Mouse (Mus musculus) heart, embryonic 14.5 days (tissue): Measurements from ENCODE around the gene Gm42421. TPM values are rescaled to one million over a fixed set of nuclear protein-coding genes. Genes with fewer than 3 reads are reported as not detected.

Experiments used
- ATAC-seq: fragments of 200-750 bp; cut with Nextera tagmentation; 2 replicates; pipeline ENCODE4 v1.8.0; 2017; ENCODE audit warnings: low read depth, moderate TSS enrichment; ENCODE audit not compliant: insufficient number of reproducible peaks, insufficient read depth, low FRiP score
- H3K27ac ChIP-seq, 2 experiments: fragments of 200-500 bp in 1 of 2; fragments of 300-500 bp in 1 of 2; sonication (generic) in 1 of 2; replicated peaks in 1 of 2; 2 replicates each; pipeline ENCODE4 v1.5.1; 2012 to 2014; ENCODE audit warnings: low read depth in 2 of 2, low read length in 2 of 2, control low read depth in 1 of 2, mild to moderate bottlenecking in 1 of 2, mixed read lengths in 1 of 2; ENCODE audit not compliant: control insufficient read depth in 1 of 2, insufficient read depth in 1 of 2
- H3K27me3 ChIP-seq: fragments of 300-500 bp; sonication (generic); 2 replicates; pipeline ENCODE4 v1.6.1; 2014; ENCODE audit warnings: mild to moderate bottlenecking, low read length, control low read depth; ENCODE audit not compliant: control insufficient read depth, insufficient read depth
- H3K36me3 ChIP-seq: fragments of 300-500 bp; sonication (generic); 2 replicates; pipeline ENCODE4 v1.6.1; 2014; ENCODE audit warnings: mild to moderate bottlenecking, control low read depth, low read length, mixed read lengths; ENCODE audit not compliant: control insufficient read depth, insufficient read depth
- H3K4me1 ChIP-seq, 2 experiments: fragments of 200-500 bp in 1 of 2; fragments of 300-500 bp in 1 of 2; sonication (generic) in 1 of 2; 2 replicates each; pipeline ENCODE4 v1.6.1; 2012 to 2014; ENCODE audit warnings: low read length in 2 of 2, control low read depth in 1 of 2, mixed read lengths in 1 of 2; ENCODE audit not compliant: control insufficient read depth in 2 of 2, insufficient read depth in 2 of 2
- H3K4me2 ChIP-seq: fragments of 300-500 bp; sonication (generic); 2 replicates; pipeline ENCODE4 v1.6.1; 2014; ENCODE audit warnings: mild to moderate bottlenecking, low read length
- H3K4me3 ChIP-seq, 2 experiments: fragments of 200-500 bp in 1 of 2; fragments of 300-500 bp in 1 of 2; sonication (generic) in 1 of 2; 2 replicates each; pipeline ENCODE4 v1.5.1; 2012 to 2014; ENCODE audit warnings: low read length in 2 of 2, mild to moderate bottlenecking in 2 of 2, control low read depth in 1 of 2, low read depth in 1 of 2, moderate library complexity in 1 of 2; ENCODE audit not compliant: control insufficient read depth in 1 of 2, insufficient read depth in 1 of 2
- H3K9ac ChIP-seq: fragments of 300-500 bp; sonication (generic); 2 replicates; pipeline ENCODE4 v1.6.1; 2014; ENCODE audit warnings: mild to moderate bottlenecking, low read length
- H3K9me3 ChIP-seq: fragments of 300-500 bp; sonication (generic); 2 replicates; pipeline ENCODE4 v1.6.1; 2016; ENCODE audit warnings: low read length, control low read depth; ENCODE audit not compliant: control insufficient read depth
- WGBS: fragments of 180-500 bp; shearing (Covaris S2); extraction: QIAGEN DNeasy Blood & Tissue Kit; methylation state at CpG from one replicate; pipeline ENCODE4 v1.1.7; 2014; 5-methylcytosine and 5-hydroxymethylcytosine counted together
- polyA plus RNA-seq: library from polyadenylated mRNA; unstranded; fragments of >200 nt; fragmentation: Nextera tagmentation; extraction: Ambion mirVana; gene quantifications from 2 replicates; pipeline ENCODE4 v1.2.1, GENCODE M21; 2014

Gene Gm42421
- polyA plus RNA-seq, 1 experiment from 2014 or later = 0.70 TPM

GRCm38 (mm10) chr5:143924781-143925452, 3.1 kb upstream of the Gm42421 start:
- 67% methylated on average over 6 of the region's 6 CpGs for WGBS
- Histone ChIP-seq H3K4me1 (no peaks in the 10 kb centered on the region), H3K9ac (no peak overlapping the region), H3K4me2 (no peak overlapping the region), H3K4me3 (no peak overlapping the region), H3K27me3 (no peaks in the 10 kb centered on the region), H3K9me3 (no peaks in the 10 kb centered on the region), H3K27ac (no peak overlapping the region), H3K36me3 (peaks cover 94% of the 10 kb centered on the region)
- ATAC-seq = no peak

GRCm38 (mm10) chr5:143929291-143929690, 1.3 kb downstream of the Gm42421 start:
- H3K9ac ChIP-seq = no peak overlapping the region
- ATAC-seq = no peak
- H3K9me3 ChIP-seq = no peaks in the 10 kb centered on the region
- no peak overlapping the region for H3K27ac ChIP-seq
- H3K4me2 ChIP-seq = no peak overlapping the region
- no peaks in the 10 kb centered on the region for H3K4me1 ChIP-seq
- no peak overlapping the region for H3K4me3 ChIP-seq
- H3K36me3 ChIP-seq = peaks cover 75% of the 10 kb centered on the region
- H3K27me3 ChIP-seq = no peaks in the 10 kb centered on the region
- 91% methylated on average over 4 of the region's 4 CpGs for WGBS

- no peak overlapping the region for H3K9ac ChIP-seq
- no peak overlapping the region for H3K4me3 ChIP-seq
- H3K36me3 ChIP-seq = peaks cover 61% of the 10 kb centered on the region
- H3K4me2 ChIP-seq = no peak overlapping the region
- H3K4me1 ChIP-seq = no peaks in the 10 kb centered on the region
- H3K9me3 ChIP-seq = no peaks in the 10 kb centered on the region
- H3K27me3 ChIP-seq = no peaks in the 10 kb centered on the region
- 92% methylated on average over 12 of the region's 12 CpGs for WGBS
- ATAC-seq = no peak
- no peak overlapping the region for H3K27ac ChIP-seq
Measured at GRCm38 (mm10) chr5:143930656-143931055, 2.7 kb downstream of the Gm42421 start.

GRCm38 (mm10) chr5:143931863-143932580, 4.0 kb downstream of the Gm42421 start:
- Histone ChIP-seq H3K4me3 (no peak overlapping the region), H3K27ac (no peak overlapping the region), H3K4me1 (no peaks in the 10 kb centered on the region), H3K27me3 (no peaks in the 10 kb centered on the region), H3K9ac (no peak overlapping the region), H3K4me2 (no peak overlapping the region), H3K36me3 (peaks cover 48% of the 10 kb centered on the region), H3K9me3 (no peaks in the 10 kb centered on the region)
- 80% methylated on average over 6 of the region's 6 CpGs for WGBS
- no peak for ATAC-seq

- no peak within 1 kb of the TSS for H3K4me2 ChIP-seq
- no peak within 1 kb of the TSS for H3K4me3 ChIP-seq
- no peaks in the 10 kb centered on the region for H3K9me3 ChIP-seq
- 15% methylated on average over 8 of the region's 8 CpGs for WGBS
- ATAC-seq = no peak
- no peak within 1 kb of the TSS for H3K27ac ChIP-seq
- no peaks in the 10 kb centered on the region for H3K27me3 ChIP-seq
- H3K4me1 ChIP-seq = no peaks in the 10 kb centered on the region
- peaks cover 43% of the 10 kb centered on the region for H3K36me3 ChIP-seq
- H3K9ac ChIP-seq = no peak within 1 kb of the TSS
Measured at GRCm38 (mm10) chr5:143932831-143933230, 4.9 kb downstream of the Gm42421 start, which contains the start of gene Rsph10b. Gene Rsph10b, plus strand, starts transcription at chr5:143933035.

DNA sequence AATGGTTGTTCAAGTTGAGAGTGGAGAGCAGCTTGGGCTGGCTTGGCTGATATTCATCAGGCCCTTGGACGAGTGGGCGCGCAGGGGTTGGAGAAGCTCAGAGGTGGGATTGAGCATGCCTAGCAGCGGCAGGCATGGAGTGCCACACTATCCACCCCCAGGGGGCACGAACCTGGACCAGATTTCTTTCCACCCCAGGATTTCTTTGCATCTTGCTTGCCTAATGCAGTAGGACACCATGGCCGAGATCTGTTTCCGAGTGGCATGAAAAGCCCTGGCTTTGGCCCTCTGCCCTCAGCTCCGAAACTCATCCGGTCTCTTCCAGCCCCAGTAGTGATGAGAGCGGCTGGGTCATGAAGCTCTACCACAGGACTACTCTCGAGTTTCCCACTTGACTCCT, 5.4 kb downstream of the Gm42421 start:
- Histone ChIP-seq H3K27me3 (no peaks in the 10 kb centered on the region), H3K9me3 (no peaks in the 10 kb centered on the region), H3K27ac (no peak overlapping the region), H3K36me3 (peaks cover 38% of the 10 kb centered on the region), H3K4me3 (no peak overlapping the region), H3K4me1 (no peaks in the 10 kb centered on the region), H3K9ac (no peak overlapping the region), H3K4me2 (no peak overlapping the region)
- 83% methylated on average over 11 of the region's 11 CpGs for WGBS
- ATAC-seq = no peak

GRCm38 (mm10) chr5:143933875-143934274, 5.9 kb downstream of the Gm42421 start:
- WGBS = 95% methylated on average over 1 of the region's 1 CpGs
- no peak for ATAC-seq
- H3K4me3 ChIP-seq = no peak overlapping the region
- peaks cover 33% of the 10 kb centered on the region for H3K36me3 ChIP-seq
- H3K9ac ChIP-seq = no peak overlapping the region
- no peaks in the 10 kb centered on the region for H3K9me3 ChIP-seq
- no peaks in the 10 kb centered on the region for H3K4me1 ChIP-seq
- no peak overlapping the region for H3K4me2 ChIP-seq
- H3K27ac ChIP-seq = no peak overlapping the region
- H3K27me3 ChIP-seq = no peaks in the 10 kb centered on the region
